Mouse (Mus musculus) WW6 (cell line): ENCODE measurements around the gene Lrch1.

Source experiments
- DNase-seq: peaks from one replicate; pipeline ENCODE4 v3.0.0-alpha.2; 2013; ENCODE audit warnings: low read depth, low spot score

The Lrch1 gene

GRCm38 (mm10) chr14:74893085-74893648 is 54.5 kb downstream of the Lrch1 start:
- DNase-seq, result no peak

GRCm38 (mm10) chr14:74889304-74889703 is 58.4 kb downstream of the Lrch1 start:
- DNase-seq, result no peak

- no peak for DNase-seq
Measured at GRCm38 (mm10) chr14:74888103-74888502, 59.6 kb downstream of the Lrch1 start.

DNA sequence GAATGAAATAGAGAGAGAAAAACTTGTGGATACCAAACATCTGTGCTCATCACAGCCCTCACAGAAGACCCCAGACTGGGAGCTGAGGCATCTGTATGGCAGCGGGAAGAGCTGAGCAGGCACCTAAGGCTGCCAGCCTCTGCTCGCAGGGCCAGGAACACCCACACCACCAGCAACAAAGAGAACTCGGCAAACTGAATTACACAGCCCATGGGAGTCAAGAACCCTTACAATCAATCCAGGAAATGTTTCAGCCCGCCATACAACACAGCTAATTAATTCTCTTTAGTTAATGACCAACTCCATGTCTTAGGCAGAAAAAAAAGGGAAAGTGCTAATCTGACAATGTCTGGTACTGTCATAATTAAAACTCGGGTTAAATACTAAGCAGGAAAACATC is 61.2 kb downstream of the Lrch1 start:
- DNase-seq, result no peak

- DNase-seq, result no peak
Measured at GRCm38 (mm10) chr14:74884920-74885319, 62.8 kb downstream of the Lrch1 start.

DNA sequence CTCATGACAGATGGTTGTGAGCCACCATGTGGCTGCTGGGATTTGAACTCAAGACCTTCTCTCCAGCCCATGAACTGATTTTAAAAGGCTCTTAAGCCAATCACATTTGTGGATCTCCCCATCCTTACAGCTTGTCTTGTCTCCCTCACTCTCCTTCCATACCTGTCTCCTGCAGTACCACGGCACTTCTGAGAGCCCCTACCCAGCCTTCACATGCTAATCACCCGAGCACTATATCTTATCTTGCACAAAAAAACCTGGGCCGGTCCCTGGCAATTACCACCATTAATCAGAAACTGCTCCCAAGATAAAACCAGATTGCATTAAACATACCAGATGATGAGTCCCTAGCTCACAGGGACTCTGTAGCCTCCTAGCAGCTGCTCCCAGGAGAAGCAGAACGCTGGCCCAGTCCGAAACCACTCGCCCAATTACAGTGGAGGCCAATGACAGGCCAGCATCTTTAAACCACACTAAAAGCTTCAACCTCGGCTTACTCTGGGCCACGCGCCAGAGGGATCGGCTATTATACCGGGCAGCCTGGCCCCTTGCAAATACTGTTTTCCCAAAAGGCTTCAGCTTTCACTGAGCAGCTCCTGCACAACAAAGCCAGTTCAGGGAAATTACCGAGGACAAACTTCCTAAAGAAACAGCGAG is 63.5 kb downstream of the Lrch1 start:
- DNase-seq, result no peak

- DNase-seq, result no peak
Measured at GRCm38 (mm10) chr14:74883204-74883603, 64.5 kb downstream of the Lrch1 start.

DNA sequence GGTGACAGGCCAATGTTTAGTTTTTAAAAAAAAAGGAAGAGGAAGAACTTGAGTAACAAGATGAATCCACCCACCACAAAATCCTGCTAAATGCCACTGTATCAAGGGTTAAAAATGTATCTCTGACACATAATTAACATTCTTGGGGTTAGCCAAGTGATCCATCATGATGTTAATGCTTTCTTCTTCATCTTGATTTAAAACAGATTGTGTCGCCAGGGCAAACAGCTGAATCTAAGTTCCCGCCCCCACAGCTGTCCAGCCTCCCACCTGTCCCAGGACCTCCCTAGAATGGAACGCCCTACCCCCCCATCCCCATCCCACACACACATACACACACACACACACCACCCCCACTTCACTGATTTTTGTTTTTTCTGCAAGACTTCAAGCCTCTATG is 64.9 kb downstream of the Lrch1 start:
- DNase-seq, result no peak

GRCm38 (mm10) chr14:74880868-74881267 is 66.8 kb downstream of the Lrch1 start:
- DNase-seq, result no peak

GRCm38 (mm10) chr14:74879480-74879879 is 68.2 kb downstream of the Lrch1 start:
- no peak for DNase-seq

DNA sequence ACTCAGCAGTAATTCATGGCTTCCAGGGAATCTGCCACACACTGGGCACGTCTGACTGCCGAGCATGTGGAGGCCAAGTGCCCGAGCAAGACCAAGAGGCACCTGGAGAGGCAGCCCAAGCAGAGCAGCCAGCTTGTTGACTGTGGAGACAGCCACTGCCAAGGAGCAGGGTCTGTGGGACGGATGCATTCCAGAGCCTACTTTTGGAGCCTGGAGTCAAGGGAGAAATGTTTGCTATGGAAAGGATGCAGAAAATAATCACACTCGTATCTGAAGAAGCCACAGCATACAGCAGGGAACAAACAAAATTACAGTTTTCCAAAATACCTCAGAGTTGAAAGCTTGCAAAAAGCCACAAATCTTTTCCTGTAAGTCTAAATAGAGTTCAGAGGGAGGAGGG is 70.4 kb downstream of the Lrch1 start:
- DNase-seq, result no peak

DNA sequence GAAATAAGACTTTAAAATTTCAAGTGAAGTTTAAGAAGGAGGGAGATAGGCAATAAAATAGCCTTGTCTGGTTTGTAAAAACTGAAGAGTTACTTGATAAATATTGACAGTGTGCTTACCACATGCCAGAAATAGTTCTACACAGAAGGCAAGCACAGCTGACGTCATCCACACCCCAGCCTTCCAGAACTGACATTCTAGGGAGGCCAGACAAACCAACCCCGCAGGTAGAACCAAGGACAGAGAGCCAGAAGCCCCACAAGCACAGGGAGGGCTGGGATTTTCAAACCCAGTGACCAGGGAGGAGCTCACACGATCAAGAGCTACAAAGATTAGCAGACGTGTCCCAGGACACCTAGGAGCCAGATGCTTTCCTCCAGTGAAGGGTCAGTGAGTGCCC is 76.5 kb downstream of the Lrch1 start:
- no peak for DNase-seq

DNA sequence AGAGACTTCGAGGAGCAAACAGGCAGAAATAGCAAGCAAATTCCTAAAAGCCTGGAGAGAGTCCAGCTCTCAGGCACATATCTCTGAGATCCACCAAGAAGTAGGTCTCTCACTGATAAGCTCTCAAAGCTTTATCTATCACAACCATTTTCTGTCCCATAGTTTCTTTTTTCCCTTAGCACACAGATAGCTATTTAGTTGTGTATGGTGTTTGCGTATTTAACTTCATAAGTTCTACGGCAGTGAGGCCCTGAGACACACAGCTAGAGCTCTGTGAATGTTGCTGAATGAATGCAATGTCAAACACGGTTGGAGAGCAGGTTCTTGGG is 78.8 kb downstream of the Lrch1 start:
- no peak for DNase-seq

GRCm38 (mm10) chr14:74868188-74868901 is 79.3 kb downstream of the Lrch1 start:
- DNase-seq, result no peak

DNA sequence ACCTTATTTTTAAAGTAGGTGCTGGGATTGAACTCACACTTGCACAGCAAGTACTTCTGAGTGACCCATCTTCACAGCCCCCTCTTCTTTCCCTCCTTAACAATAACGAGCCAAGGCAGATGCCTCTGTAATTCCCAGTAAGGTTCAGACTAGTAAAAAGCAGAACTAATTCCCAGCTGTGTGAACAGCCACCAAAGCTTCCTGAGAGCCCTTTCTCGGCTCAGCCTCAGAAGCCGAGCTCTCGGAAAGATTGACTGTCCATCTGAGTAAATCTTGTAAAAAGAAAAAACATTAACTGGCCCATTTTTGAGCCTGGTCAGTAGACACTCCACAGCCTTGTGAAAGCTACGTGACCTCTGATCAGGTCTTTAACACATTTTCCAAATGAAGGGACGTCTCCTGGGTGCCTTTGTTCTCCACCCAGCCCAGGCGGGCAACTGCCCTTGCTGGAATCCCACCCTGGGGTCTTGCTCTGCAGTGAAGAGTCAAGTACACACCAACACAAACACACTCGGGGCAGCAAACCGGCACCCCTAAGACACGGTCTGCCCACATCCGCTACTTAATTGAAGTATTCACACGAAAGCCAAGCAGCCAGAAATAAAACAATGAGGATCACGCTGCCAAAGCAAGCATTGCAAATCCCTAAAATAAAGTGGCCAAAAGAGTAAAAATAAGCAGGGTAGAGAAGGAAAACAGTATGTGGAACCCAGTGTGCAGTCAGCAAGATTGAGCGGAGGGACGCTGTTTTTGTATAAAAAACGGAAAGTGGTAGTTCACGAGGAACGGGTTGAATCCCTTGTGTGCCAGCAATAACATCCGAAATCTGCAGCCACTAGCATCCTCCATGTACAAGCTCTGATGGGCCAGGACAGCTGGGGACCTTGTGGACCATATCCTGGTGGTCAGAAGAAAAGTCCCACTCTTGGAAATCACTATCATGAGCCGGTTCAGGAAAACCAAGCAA is 80.3 kb downstream of the Lrch1 start:
- DNase-seq, result no peak

DNA sequence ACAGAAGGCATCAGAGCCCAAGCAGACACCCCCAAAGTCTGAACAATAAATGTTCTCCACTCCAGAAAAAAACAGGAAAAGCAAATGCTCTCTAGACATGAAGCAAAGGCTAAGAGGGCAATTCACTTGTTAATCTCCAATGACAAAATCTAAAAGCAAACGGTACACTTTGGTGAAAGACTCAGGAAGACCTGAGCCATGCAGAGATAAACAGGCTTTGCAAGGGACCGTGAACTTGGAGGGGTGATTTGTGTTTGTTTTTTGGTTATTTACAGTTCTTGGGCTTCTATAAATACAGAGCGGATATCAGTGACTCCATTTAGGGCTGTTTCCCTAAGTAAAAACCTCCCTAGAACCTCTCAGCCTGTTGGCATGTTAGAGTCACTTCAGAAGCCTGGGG is 81.9 kb downstream of the Lrch1 start:
- no peak for DNase-seq

- DNase-seq, result no peak
Measured at GRCm38 (mm10) chr14:74864805-74865483, 82.7 kb downstream of the Lrch1 start.

- DNase-seq, result no peak
Measured at GRCm38 (mm10) chr14:74861456-74861855, 86.2 kb downstream of the Lrch1 start.

DNA sequence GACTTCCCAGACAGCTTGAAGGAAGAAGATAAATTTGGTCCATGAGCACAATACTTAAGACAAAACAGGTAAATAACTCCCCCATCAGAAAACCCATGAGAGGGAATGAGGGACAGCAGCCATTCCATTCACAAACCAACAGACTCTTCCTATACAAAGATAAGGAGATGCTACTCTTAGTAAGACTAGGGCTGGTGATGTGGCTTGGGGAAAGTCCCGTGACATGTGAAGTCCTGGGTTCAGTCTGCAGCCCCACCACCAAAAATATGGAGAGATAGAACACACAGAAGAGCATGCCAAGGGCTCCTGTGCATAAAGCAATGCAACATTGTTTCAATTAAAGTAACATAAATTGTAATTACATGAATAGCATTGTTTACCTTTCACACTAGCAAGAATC is 88.5 kb downstream of the Lrch1 start:
- DNase-seq, result no peak

DNA sequence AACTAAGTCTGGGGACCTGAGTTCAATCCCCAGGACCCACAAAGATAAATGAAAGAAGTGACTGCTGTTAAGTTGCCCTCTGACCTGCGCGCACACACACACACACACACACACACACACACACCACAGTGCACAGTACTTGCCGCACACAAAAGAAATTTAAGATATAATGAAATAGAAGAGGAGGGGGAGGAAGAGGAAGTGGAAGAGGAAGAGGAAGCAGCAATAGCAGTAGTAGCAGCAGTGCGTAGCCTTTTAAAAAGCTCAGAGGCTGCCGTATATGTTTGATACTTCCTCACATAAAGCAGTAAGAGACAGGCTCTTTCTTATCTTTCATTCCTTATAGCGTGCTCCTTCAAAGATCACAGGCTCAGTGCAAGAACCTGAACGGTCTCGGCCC is 92.2 kb downstream of the Lrch1 start:
- DNase-seq, result no peak

DNA sequence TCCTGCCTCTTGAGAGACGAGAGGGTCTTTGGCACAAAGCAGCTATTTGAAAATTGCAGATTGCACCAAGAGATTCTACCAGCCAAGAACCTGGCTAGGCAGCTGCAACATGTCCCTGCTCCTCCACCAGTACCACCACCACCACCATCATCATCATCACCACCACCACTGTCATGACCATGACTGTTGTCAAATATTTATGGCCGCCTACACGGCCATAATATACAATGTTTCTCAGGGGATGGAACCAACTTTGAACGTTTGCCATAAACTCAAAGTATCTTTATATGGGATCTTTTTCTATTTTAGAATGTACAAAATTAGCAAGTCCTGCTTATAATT is 93.9 kb downstream of the Lrch1 start:
- no peak for DNase-seq
